Mouse (Mus musculus): ENCODE measurements around the gene S100a7a.

The S100a7a gene

DNA sequence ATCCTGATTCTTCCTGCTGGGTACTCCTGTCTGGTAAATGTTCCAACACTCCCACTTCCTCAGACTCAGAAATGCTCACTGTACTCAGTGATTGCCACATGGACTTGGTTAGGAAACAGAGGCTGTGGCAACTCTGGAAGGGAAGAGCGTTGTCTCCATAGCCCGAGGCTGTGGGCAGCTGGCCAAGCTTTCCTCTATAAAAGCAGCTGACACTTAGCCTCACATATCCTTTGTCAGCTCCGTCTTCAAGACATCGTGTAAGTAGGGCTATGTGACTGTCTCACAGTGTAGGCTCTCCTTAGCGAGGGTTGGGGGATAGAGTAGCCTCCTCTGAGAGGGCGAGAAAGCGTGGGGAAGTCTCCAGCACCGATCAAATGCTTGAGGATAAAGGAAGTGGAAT lies 15.0 kb downstream of the S100a7a start, which contains the start of gene S100a8:
TSS of gene S100a8 (plus strand) at position 133 of the 400 bp plus-strand sequence.
- in situ Hi-C loops (cut with MboI; ENCODE audit: unreplicated experiment in 2 of 2): loop anchor here in 1 of 2 experiments (25.0 kb wide), 1 partner anchor 1132 kb away; no protein-coding TSS in a partner anchor

DNA sequence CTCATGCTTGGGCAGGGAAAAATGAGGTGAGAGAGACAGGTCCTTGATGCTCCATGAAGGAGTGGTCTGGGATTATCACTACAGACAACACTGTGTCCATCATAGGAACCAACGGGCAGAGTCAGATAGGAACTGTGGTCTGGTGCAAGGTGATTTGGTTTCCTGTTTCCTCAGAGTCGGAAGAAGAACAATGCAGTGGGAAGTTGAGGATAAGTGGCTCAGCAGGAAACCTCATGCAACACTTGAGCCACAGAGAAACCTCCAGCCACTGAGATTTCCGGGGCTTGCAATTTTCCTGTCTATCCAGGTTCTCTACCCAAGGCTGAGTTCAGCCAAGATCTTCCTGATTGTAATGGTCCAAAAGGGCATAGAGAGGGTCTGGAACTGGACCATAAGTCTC lies 24.8 kb downstream of the S100a7a start:
- in situ Hi-C loops (cut with MboI; ENCODE audit: unreplicated experiment in 2 of 2): no loop called here

DNA sequence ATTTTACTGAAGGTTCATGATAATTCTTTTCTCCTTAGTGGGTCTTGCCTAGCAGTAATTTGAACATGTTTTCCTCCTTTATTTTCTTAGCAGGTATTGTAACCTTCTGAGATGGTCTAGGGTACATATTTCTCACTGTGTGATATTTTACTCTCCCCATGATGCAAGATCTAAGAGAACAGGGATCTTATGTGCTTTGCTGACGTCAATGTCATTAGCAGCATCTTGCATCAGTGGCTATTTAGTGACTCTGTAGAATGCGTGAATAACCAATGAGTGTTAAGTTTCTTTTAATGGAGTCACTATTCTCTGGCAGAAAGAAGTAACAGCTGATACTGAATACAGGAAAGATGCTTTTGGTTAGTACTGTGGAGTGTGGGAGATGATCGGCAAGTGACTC lies 30.1 kb downstream of the S100a7a start:
- in situ Hi-C loops (cut with MboI; ENCODE audit: unreplicated experiment in 2 of 2): no loop called here

DNA sequence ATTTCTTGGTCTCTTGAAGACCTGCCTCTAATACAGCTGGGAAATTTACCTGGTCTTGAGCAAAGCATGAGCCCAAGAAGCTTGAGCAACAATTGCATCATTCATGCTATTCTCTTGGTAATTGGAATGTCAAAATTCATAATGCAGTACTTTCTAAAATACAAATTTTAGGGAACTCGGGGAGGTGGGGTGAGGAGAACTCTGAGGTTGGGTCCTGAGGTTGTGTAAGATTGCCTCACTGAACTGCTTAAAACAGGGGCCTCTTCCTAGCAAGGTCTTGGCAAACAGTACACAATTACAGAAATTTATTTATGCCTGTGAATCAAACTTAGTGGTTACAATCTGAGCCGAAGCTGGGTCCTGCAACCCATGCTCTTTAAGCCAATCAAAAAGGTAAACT lies 33.0 kb downstream of the S100a7a start:
- in situ Hi-C loops (cut with MboI; ENCODE audit: unreplicated experiment in 2 of 2): no loop called here

DNA sequence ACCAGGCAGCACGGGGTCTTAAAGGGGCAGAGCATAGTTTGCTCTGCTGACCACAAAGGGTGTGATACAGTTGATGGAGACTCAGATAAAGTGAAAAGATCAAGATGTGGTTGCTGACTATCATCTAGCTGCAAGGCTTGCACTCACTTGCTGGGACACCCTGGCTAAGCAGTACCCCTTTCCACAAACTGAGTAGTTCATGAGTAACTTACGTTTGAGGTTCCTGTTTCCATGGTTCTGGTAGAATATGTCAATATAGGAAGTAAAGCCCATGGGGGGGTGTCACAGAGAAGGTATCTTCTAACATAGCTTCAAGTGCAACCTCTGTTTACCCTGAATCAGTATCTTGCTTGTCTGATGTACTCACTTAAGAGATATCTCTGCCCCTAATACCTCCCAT lies 39.7 kb downstream of the S100a7a start:
- in situ Hi-C loops (cut with MboI; ENCODE audit: unreplicated experiment in 2 of 2): no loop called here

DNA sequence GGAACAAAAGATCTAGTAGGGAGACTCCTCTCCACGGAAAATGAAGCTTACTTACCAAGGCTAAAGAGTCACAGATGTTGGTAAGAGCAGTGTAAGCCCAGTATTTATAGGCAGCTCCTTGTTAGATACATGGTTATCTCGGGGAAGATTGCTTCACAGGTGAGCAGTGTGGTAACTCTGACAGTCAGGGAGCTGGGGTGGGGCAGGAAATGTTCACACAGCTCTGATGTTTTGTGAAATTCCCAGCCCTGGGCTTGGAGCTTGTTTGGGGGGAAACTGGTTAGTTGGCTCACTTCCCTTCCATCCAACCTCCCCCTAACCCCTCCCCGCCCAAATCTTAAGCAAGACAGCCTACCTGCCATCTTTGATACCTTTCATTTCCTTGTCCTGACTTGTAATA lies 41.8 kb downstream of the S100a7a start, which contains the start of gene S100a9:
TSS of gene S100a9 (minus strand) at position 109 of the 400 bp plus-strand sequence.
- in situ Hi-C loops (cut with MboI; ENCODE audit: unreplicated experiment in 2 of 2): no loop called here

DNA sequence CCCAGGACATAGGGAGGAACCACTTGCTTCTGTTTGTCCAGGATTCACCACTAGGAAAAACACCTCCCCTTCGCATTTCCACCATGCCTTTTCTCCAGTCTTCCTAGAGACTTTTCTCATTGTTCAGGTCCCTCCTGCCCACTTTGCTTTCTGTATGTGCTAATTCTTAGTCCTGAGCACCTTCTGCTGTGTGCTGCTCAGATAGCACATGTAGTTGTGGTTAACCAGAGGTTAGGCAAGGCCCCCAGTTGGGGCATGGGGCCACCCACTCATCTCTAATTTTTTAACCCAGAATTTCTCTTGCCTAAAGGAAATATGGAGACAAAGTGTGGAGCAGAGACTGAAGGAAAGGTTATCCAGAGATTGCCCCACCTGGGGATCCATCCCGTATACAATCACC lies 48.4 kb downstream of the S100a7a start:
- in situ Hi-C loops (cut with MboI; ENCODE audit: unreplicated experiment in 2 of 2): no loop called here
